Mouse (Mus musculus) midbrain, embryonic 15.5 days (tissue): ENCODE measurements around the gene Fezf2. TPM values are rescaled to one million over a fixed set of nuclear protein-coding genes. Genes with fewer than 3 reads are reported as not detected.

Experiments
- polyA plus RNA-seq: library from polyadenylated mRNA; unstranded; fragments of >200 nt; fragmentation: Nextera tagmentation; extraction: Ambion mirVana; gene quantifications from 2 replicates; pipeline ENCODE4 v1.2.1, GENCODE M21; 2015

Fezf2 gene
- polyA plus RNA-seq, 1 experiment from 2014 or later = 4.1 TPM

Other genes with a start within 250 kb of the Fezf2 start
- 0.14 TPM in 1 of 2 replicates, not detected in the other for gene Gm49355, start 64.2 kb downstream of the Fezf2 start, polyA plus RNA-seq
- gene 3830406C13Rik, start 64.0 kb downstream of the Fezf2 start, polyA plus RNA-seq = 34.8 and 37.5 TPM in 2 replicates